Mouse (Mus musculus) ovary, adult 10 weeks (tissue): ENCODE data around the gene Magi3. TPM values are rescaled to one million over a fixed set of nuclear protein-coding genes. Genes with fewer than 3 reads are reported as not detected.

ENCODE experiments used
- polyA plus RNA-seq: library from polyadenylated mRNA; stranded (reverse); fragments of 350-450 nt; fragmentation: Illumina TruSeq; extraction: RNeasy Lipid Tissue Mini Kit (QIAGEN cat#74804); gene quantifications from one replicate; pipeline ENCODE4 v1.2.3, GENCODE M21; 2014

The Magi3 gene
- 33.2 TPM for polyA plus RNA-seq

DNA sequence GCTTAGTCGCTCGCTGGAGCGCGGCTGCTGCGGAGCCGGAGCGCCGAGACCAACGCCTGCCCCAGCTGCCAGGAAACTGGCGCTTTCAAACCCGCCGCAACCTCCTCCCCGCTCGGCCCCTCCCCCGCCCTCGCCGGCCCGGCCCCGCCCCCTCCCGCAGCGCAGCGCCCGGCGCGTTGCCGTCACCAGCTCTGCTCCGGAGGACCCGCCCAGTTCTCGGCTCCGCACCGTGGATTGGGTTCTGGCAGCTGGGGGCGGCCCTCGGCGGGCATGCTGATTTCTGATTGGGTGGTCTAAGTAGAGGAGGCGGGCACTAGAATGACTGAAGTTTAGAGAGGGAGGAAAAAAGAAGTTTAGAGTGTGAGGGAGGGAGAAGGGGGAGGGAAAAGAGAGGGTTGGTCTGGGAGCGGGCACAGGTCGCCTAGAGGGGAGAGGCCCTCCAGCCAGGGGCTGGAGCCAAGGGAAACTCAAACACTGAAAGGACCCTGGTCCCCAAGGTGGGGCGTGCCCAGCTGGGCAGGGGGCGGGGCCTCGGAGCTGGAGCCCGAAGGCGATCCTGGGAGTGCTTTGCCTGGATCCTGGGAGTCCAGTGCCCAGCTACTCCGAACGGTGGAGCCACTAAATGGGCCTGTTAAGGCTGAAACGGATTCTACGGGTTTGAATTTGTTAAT, at the start of gene Magi3:
Gene Magi3, minus strand, starts transcription at position 80 of the 671 bp plus-strand sequence.

DNA sequence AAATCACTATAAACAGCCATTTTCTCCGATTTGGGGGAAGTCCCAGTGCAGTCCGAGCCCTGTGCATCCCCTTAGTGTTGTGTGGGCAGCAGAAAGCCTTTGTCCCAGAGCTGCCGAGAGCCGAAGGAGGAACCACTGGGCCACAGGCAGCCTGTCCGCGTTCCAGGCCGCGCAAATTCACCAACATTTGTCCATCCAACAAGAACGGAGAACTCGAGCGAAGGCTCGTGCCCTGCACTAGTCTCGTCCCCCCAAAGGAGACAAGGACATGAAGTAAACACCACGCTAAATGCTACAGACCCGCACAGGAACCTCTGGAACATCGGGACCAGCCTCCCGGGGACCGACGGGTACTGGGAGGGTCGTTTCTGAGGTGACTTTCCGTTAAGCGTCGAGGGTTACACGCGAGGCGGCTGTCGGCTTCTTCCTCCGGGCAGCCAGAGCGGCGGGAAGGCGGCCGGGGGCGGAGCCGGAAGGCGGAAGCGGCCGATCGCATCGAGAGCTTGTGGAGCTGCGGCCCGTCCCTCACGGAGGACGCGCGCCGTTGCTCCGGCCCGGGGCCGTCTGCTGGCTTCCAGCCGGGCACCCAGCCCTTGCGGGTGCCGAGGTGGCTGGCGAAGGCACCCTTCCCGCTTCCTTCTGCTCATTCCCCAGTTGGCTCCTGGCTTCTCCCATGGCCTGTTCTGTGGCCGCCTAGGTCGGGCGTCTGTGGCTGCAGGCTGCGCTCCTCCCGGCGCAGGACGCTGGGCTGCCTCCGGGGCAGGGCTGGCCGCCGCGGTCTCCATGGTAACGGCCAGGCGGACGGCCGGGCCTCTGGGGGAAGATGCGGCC, 252.1 kb downstream of the Magi3 start, which contains the start of gene Phtf1:
Gene Phtf1, plus strand, starts transcription at position 250 of the 831 bp plus-strand sequence.

